Mouse (Mus musculus) stomach, adult 2 months (tissue): ENCODE measurements around the gene Tex48. TPM values are rescaled to one million over a fixed set of nuclear protein-coding genes. Genes with fewer than 3 reads are reported as not detected.

Source experiments
- polyA plus RNA-seq: library from polyadenylated mRNA; depleted of rRNA; stranded (reverse); fragments of >200 nt; gene quantifications from 2 replicates; pipeline ENCODE4 v1.2.3, GENCODE M21; 2012; rRNA removed

Gene Tex48
- polyA plus RNA-seq, result not detected in 2 replicates

DNA sequence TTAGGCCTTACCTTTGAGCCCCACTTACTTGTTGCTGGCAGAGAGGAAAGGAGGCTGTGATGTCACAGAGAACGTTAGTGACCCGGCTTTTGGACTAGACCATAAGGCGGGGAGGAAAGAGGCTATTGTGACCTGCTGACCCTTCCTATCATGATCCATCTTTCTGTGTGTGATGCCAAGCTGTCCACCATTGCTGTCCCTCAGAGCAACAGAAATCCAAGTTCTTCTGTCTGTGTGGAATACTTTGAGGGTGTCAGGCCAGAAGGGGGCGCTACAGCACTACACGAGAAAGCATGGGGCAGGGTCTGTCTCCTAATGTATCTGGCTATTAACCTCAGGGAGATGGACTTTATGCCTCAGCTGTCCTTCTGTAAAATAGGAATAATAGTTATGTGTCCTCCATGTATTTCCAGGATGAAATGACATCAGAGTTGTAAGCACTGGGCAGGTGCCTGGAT is at the start of gene Tex48:
Tex48 (minus strand) TSS at position 51 of the 458 bp plus-strand sequence.

DNA sequence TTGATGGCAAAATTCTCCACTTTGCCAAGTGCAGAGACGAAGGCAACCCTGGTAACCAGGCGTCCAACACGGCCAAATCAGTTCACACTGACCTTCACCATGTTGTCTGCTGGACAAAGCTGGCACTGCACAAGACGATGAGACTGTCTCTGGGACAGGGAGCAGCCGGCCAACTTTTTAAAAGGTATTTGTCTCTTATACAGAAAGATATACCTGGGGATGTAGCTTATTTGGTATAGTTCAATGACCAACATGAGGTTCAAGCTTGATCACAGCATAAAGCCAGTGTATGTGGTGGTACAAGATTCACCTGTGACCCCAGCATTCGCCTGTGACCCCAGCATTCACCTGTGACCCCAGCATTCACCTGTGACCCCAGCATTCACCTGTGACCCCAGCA is 41.1 kb upstream of the Tex48 start, which contains the start of gene Gm11214:
Gm11214 (minus strand) TSS at position 101 of the 400 bp plus-strand sequence.

DNA sequence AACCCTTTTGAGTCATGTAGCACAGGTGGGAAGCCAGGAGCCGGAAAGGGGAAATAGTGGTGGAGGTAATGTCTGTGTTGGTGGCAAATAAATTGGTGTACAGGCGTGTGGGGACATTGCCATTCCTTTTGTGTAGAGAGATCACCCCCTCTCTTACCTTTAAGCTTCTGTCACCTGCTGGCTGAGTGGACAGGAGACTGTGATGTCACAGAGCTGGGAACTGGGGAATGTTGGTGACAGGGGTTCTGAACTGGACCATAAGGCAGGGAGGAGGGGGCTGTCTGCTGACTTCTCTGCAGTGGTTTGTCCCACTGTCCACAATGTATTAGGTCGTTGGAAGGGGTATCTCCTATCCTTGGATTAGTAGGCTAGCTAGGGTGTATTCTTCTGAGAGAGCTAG is 17.3 kb downstream of the Tex48 start, which contains the start of gene Gm11213:
Gm11213 (minus strand) TSS at position 317 of the 400 bp plus-strand sequence.

DNA sequence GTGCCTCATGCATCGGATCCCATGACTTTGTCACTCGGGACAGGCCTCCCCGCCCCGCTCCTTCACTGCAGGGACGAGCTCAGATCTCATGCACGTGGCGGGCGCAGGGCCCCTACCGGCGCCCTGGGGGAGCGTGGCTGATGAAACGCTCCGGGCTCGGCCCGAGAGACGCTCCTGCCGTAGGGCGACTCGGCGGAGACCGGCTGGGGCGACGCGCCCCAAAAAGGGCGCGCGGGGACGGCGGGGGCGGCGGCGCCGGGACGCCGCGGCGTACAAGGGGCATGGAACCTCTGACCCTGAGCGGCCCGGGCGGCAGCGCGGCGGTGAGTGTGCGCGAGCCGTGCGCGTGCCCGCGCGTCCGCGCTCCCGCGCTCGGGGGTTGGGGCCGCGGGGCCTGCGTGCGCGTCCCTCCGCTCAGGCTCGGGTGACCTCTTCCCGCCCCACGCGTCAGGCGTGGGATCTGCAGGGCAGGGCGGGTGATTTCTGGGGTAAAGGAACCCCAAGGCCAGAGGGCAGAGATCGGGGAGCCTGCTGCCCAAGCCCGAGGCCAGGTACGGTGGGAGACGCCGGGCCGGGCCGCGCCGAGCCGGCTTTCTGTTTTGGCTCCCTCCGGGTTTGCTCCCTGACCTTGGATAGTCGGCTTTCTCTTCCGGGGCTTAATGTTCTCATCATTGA is 63.7 kb downstream of the Tex48 start, which contains the start of gene Tmem268:
Tmem268 (plus strand) TSS at position 375 of the 675 bp plus-strand sequence.

Other genes starting within 250 kb of the Tex48 start
- 2.8 and 3.8 TPM in 2 replicates for gene Akna, start 219.1 kb downstream of the Tex48 start, polyA plus RNA-seq
- 8.4 and 9.4 TPM in 2 replicates for gene Whrn, start 126.4 kb downstream of the Tex48 start, polyA plus RNA-seq
- 8.1 and 8.5 TPM in 2 replicates for gene Atp6v1g1, start 77.7 kb downstream of the Tex48 start, polyA plus RNA-seq
- gene Tmem268, start 63.6 kb downstream of the Tex48 start, polyA plus RNA-seq, result 1.5 and 1.8 TPM in 2 replicates
- gene Gm11213, start 17.2 kb downstream of the Tex48 start, polyA plus RNA-seq, result not detected in 2 replicates
- not detected in 2 replicates for gene Gm11214, start 41.0 kb upstream of the Tex48 start, polyA plus RNA-seq
- gene Tnfsf15, start 122.7 kb upstream of the Tex48 start, polyA plus RNA-seq, result not detected in 2 replicates
- gene Tnfsf8, start 238.9 kb upstream of the Tex48 start, polyA plus RNA-seq, result not detected in 2 replicates